In the genomic region with DNA sequence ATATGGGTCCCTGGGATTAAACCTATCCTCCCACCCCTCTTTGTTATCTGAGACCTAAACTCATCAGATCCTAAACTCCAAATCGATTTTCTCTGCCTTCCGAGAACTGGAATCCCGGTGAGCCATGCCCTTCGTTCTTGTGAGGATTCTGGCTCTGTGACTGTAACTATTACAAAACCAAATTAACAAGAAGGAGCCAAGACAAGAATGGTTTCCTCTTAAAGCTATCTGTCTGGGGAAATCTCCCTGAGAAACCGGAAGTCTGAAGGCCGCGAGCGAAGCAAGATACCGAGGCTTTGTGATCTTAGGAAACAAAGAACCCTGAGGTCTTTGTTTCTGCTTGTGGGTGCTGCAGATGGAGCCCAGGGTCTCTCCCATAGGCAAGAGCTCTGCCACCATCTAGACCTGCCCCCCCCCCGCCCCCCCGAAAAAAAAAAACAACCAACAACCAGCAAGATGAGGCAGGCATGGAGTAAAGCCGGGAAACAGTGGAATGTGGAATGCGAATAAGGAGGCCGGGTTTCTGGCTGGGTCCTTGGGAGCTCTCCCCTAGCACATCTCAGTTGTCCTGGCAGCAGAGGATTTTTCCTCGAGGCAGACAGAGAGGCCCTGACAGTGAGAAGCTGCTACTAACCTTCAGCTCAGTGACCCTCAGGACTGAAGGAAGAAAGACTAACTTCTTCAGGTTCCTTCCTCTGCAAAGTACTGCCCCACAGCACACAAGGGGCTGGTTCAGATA, we compare ENCODE assay signal across 7 mouse cellular contexts. TPM values are rescaled to one million over a fixed set of nuclear protein-coding genes. Genes with fewer than 3 reads are reported as not detected.
DNase-seq lines count a peak whose midpoint lies in the region; ATAC-seq lines count a peak whose summit lies in the region.

No protein-coding gene starts in this region.

- peaks cover 67% of the 10 kb centered on the region for H3K4me1 ChIP-seq in forebrain, embryonic 12.5 days
- peaks cover 65% of the 10 kb centered on the region for H3K4me1 ChIP-seq in limb, embryonic 13.5 days
- H3K4me1 ChIP-seq in stomach, embryonic 14.5 days (ENCODE audit: control insufficient read depth, insufficient read depth, low read length), result peaks cover 38% of the 10 kb centered on the region

- peak overlapping the region; percentile 2; the same call in 1 of the 2 replicates for H3K4me2 ChIP-seq in forebrain, embryonic 12.5 days
- 0 out of 2 replicates have a peak overlapping the region, but pooled peaks have one; percentile 4 for H3K4me2 ChIP-seq in limb, embryonic 13.5 days (replicated peaks)
- H3K4me2 ChIP-seq in stomach, embryonic 14.5 days (replicated peaks; ENCODE audit: low read depth, low read length), result no peak overlapping the region

- peak overlapping the region; percentile 88 for H3K27ac ChIP-seq in forebrain, embryonic 12.5 days
- peak overlapping the region; percentile 94 for H3K27ac ChIP-seq in limb, embryonic 13.5 days
- peak overlapping the region; percentile 96 for H3K27ac ChIP-seq in stomach, embryonic 14.5 days (ENCODE audit: low read length)

- WGBS in forebrain, embryonic 12.5 days, result 39% methylated on average over 15 of the region's 15 CpGs
- 42% methylated on average over 15 of the region's 15 CpGs for WGBS in limb, embryonic 13.5 days
- 30% methylated on average over 15 of the region's 15 CpGs for WGBS in stomach, embryonic 14.5 days

- H3K4me3 ChIP-seq in forebrain, embryonic 12.5 days (replicated peaks), result no peak overlapping the region
- H3K4me3 ChIP-seq in limb, embryonic 13.5 days, result no peak overlapping the region
- H3K4me3 ChIP-seq in stomach, embryonic 14.5 days (ENCODE audit: low read depth, low read length), result no peak overlapping the region

- peak; percentile 34 for DNase-seq in retina, postnatal 1 day
- no peak for DNase-seq in retina, embryonic 14.5 days (ENCODE audit: low spot score)
- no peak for DNase-seq in spleen, adult 12 weeks (ENCODE audit: low spot score)
- DNase-seq in frontal cortex, adult 2 months (ENCODE audit: extremely low spot score in 1 of 2, low spot score in 1 of 2), result no peak

- no peak for ATAC-seq in forebrain, embryonic 12.5 days (ENCODE audit: low FRiP score)
- ATAC-seq in limb, embryonic 13.5 days (ENCODE audit: low FRiP score, low read depth), result no peak
- no peak for ATAC-seq in stomach, embryonic 14.5 days (ENCODE audit: insufficient number of reproducible peaks, insufficient read depth, low FRiP score, low read depth)

- no peaks in the 10 kb centered on the region for H3K9me3 ChIP-seq in forebrain, embryonic 12.5 days
- H3K9me3 ChIP-seq in limb, embryonic 13.5 days, result no peaks in the 10 kb centered on the region
- no peaks in the 10 kb centered on the region for H3K9me3 ChIP-seq in stomach, embryonic 14.5 days (ENCODE audit: control insufficient read depth, low read depth, low read length)

- no peak overlapping the region for H3K9ac ChIP-seq in forebrain, embryonic 12.5 days
- no peak overlapping the region for H3K9ac ChIP-seq in limb, embryonic 13.5 days
- H3K9ac ChIP-seq in stomach, embryonic 14.5 days (replicated peaks; ENCODE audit: low read depth, low read length), result no peak overlapping the region; the same call in 1 of the 2 replicates

- peaks cover 5% of the 10 kb centered on the region; the same call in 1 of the 2 replicates for H3K36me3 ChIP-seq in forebrain, embryonic 12.5 days (replicated peaks)
- peaks cover under 1% of the 10 kb centered on the region; the same call in 1 of the 2 replicates for H3K36me3 ChIP-seq in limb, embryonic 13.5 days
- no peaks in the 10 kb centered on the region for H3K36me3 ChIP-seq in stomach, embryonic 14.5 days (ENCODE audit: control insufficient read depth, insufficient read depth, low read length)

- no peaks in the 10 kb centered on the region for H3K27me3 ChIP-seq in forebrain, embryonic 12.5 days
- H3K27me3 ChIP-seq in limb, embryonic 13.5 days, result no peaks in the 10 kb centered on the region
- no peaks in the 10 kb centered on the region for H3K27me3 ChIP-seq in stomach, embryonic 14.5 days (ENCODE audit: control insufficient read depth, insufficient read depth, low read length)

RNA-seq across cellular contexts. Expression of a gene that starts 2.3 kb away (rescaled TPM):
- 9.1 and 11.5 TPM in 2 replicates for polyA plus RNA-seq in forebrain, embryonic 12.5 days (2016; fragmentation: Nextera tagmentation; extraction: Ambion mirVana)
- polyA plus RNA-seq in limb, embryonic 13.5 days (2015; fragmentation: Nextera tagmentation; extraction: Ambion mirVana), result 33.0 and 33.1 TPM in 2 replicates
- polyA plus RNA-seq in stomach, embryonic 14.5 days (2014; fragmentation: Nextera tagmentation; extraction: Ambion mirVana), result 18.7 and 22.3 TPM in 2 replicates
- polyA plus RNA-seq in frontal cortex, adult 2 months (2012; rRNA removed), result 2.1 and 2.6 TPM in 2 replicates

RNA-seq across cellular contexts. Expression of a gene that starts 7.3 kb away (rescaled TPM):
- polyA plus RNA-seq in forebrain, embryonic 12.5 days (2016; fragmentation: Nextera tagmentation; extraction: Ambion mirVana), result 1.6 and 1.7 TPM in 2 replicates
- polyA plus RNA-seq in limb, embryonic 13.5 days (2015; fragmentation: Nextera tagmentation; extraction: Ambion mirVana), result 0.27 and 0.31 TPM in 2 replicates
- polyA plus RNA-seq in stomach, embryonic 14.5 days (2014; fragmentation: Nextera tagmentation; extraction: Ambion mirVana), result 0.55 and 0.59 TPM in 2 replicates
- 58.7 and 72.7 TPM in 2 replicates for polyA plus RNA-seq in frontal cortex, adult 2 months (2012; rRNA removed)

RNA-seq across cellular contexts. Expression of a gene that starts 30.7 kb away (rescaled TPM):
- 32.3 and 37.0 TPM in 2 replicates for polyA plus RNA-seq in forebrain, embryonic 12.5 days (2016; fragmentation: Nextera tagmentation; extraction: Ambion mirVana)
- 1.00 and 1.0 TPM in 2 replicates for polyA plus RNA-seq in limb, embryonic 13.5 days (2015; fragmentation: Nextera tagmentation; extraction: Ambion mirVana)
- 4.2 TPM in 2 replicates for polyA plus RNA-seq in stomach, embryonic 14.5 days (2014; fragmentation: Nextera tagmentation; extraction: Ambion mirVana)
- polyA plus RNA-seq in frontal cortex, adult 2 months (2012; rRNA removed), result 63.1 and 73.0 TPM in 2 replicates

RNA-seq across cellular contexts. Expression of a gene that starts 37.5 kb away (rescaled TPM):
- 107 and 112 TPM in 2 replicates for polyA plus RNA-seq in forebrain, embryonic 12.5 days (2016; fragmentation: Nextera tagmentation; extraction: Ambion mirVana)
- polyA plus RNA-seq in limb, embryonic 13.5 days (2015; fragmentation: Nextera tagmentation; extraction: Ambion mirVana), result 115 and 118 TPM in 2 replicates
- 93.6 and 94.4 TPM in 2 replicates for polyA plus RNA-seq in stomach, embryonic 14.5 days (2014; fragmentation: Nextera tagmentation; extraction: Ambion mirVana)
- 236 and 239 TPM in 2 replicates for polyA plus RNA-seq in frontal cortex, adult 2 months (2012; rRNA removed)

RNA-seq across cellular contexts. Expression of a gene that starts 45.7 kb away (rescaled TPM):
- 52.6 and 53.3 TPM in 2 replicates for polyA plus RNA-seq in forebrain, embryonic 12.5 days (2016; fragmentation: Nextera tagmentation; extraction: Ambion mirVana)
- polyA plus RNA-seq in limb, embryonic 13.5 days (2015; fragmentation: Nextera tagmentation; extraction: Ambion mirVana), result 22.7 and 23.4 TPM in 2 replicates
- polyA plus RNA-seq in stomach, embryonic 14.5 days (2014; fragmentation: Nextera tagmentation; extraction: Ambion mirVana), result 8.6 and 8.8 TPM in 2 replicates
- 132 and 134 TPM in 2 replicates for polyA plus RNA-seq in frontal cortex, adult 2 months (2012; rRNA removed)

Comparison
In these comparisons a context has a peak if more than half of its experiments do, and no peak if none do; other contexts are left out.
1. RNA of a gene that starts 7.3 kb away (polyA plus RNA-seq): 58.7 to 72.7 TPM in frontal cortex, adult 2 months; 1.6 to 1.7 TPM in forebrain, embryonic 12.5 days, 0.55 to 0.59 TPM in stomach, embryonic 14.5 days and 0.27 to 0.31 TPM in limb, embryonic 13.5 days; every median in the first group is over 10 times any median in the second.
2. Peak in every context shown above with its lines, with median percentiles within 50 percentile points of each other: H3K27ac ChIP-seq.